Mouse (Mus musculus) kidney, postnatal 0 days (tissue): Measurements from ENCODE around the gene BC030499. TPM values are rescaled to one million over a fixed set of nuclear protein-coding genes. Genes with fewer than 3 reads are reported as not detected.

Experiments
- ATAC-seq: fragments of 200-750 bp; cut with Nextera tagmentation; replicated peaks from 2 replicates; pipeline ENCODE4 v1.8.0; 2017; ENCODE audit warnings: low read depth, moderate number of reproducible peaks, moderate TSS enrichment, moderate library complexity; ENCODE audit not compliant: low FRiP score
- DNase-seq: peaks from one replicate; pipeline ENCODE4 v3.0.0-alpha.2; 2016; ENCODE audit warnings: low spot score
- H3K27ac ChIP-seq: fragments of 300-500 bp; sonication (generic); 2 replicates; pipeline ENCODE4 v1.5.1; 2014; ENCODE audit warnings: mild to moderate bottlenecking
- H3K27me3 ChIP-seq: fragments of 300-500 bp; sonication (generic); 2 replicates; pipeline ENCODE4 v1.6.1; 2014; ENCODE audit warnings: low read length, mixed read lengths; ENCODE audit not compliant: insufficient read depth
- H3K36me3 ChIP-seq: fragments of 300-500 bp; sonication (generic); 2 replicates; pipeline ENCODE4 v1.6.1; 2014; ENCODE audit warnings: low read length, mixed read lengths; ENCODE audit not compliant: insufficient read depth
- H3K4me1 ChIP-seq: fragments of 300-500 bp; sonication (generic); replicated peaks from 2 replicates; pipeline ENCODE4 v1.6.1; 2014; ENCODE audit warnings: antibody characterized with exemption, low read length, mixed read lengths; ENCODE audit not compliant: insufficient read depth
- H3K4me2 ChIP-seq: fragments of 300-500 bp; sonication (generic); 2 replicates; pipeline ENCODE4 v1.6.1; 2014; ENCODE audit warnings: mild to moderate bottlenecking, low read length, moderate library complexity, mixed read lengths
- H3K4me3 ChIP-seq: fragments of 300-500 bp; sonication (generic); replicated peaks from 2 replicates; pipeline ENCODE4 v1.5.1; 2014; ENCODE audit warnings: low read depth, low read length
- H3K9ac ChIP-seq: fragments of 300-500 bp; sonication (generic); 2 replicates; pipeline ENCODE4 v1.6.1; 2014; ENCODE audit warnings: low read depth, low read length
- H3K9me3 ChIP-seq: fragments of 300-500 bp; sonication (generic); replicated peaks from 2 replicates; pipeline ENCODE4 v1.6.1; 2016; ENCODE audit warnings: low read length, inconsistent platforms, mixed read lengths
- CTCF ChIP-seq: IDR thresholded peaks from 2 replicates; pipeline ENCODE4 v1.5.1; 2016; ENCODE audit warnings: antibody characterized with exemption, low read depth, mild to moderate bottlenecking, moderate library complexity
- WGBS: fragments of 180-500 bp; shearing (Covaris S2); extraction: QIAGEN DNeasy Blood & Tissue Kit; methylation state at CpG from one replicate; pipeline ENCODE4 v1.1.7; 2014; 5-methylcytosine and 5-hydroxymethylcytosine counted together
- polyA plus RNA-seq: library from polyadenylated mRNA; unstranded; fragments of >200 nt; fragmentation: Nextera tagmentation; extraction: Ambion mirVana; gene quantifications from 2 replicates; pipeline ENCODE4 v1.2.1, GENCODE M21; 2015

BC030499 gene
- polyA plus RNA-seq, 1 experiment from 2014 or later = not detected

DNA sequence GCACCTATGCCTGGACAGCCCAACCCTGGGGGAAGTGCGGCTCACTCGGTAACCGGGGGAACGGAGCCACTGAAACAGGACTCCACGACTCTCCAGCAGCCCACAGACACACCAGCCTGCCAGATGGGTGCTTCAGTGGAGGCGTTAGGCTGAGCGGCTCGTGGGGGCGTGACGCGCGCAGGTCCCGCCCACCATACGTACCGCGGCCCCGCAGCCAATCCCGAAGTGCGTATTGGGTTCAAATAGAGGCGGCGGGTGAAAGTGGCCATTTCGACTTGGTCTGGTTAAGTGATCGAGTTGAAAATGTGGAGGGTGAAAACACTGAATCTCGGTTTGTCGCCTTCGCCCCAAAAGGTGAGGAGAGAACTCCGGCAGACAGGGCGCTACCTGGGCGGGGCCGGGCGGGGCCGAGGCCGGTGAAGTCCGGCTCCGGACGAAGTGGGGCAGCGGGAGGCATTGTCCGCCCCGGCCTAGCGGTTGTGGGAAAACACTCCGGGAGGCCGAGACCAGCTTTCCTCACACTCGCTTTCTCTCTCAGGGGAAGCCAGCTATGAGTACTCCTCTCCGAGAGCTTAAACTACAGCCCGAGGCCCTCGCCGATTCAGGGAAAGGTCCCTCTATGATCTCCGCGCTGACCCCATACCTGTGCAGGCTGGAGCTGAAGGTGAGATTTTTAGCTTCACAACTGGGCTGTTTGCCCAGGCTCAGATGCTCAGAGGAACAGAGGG lies 10.9 kb downstream of the BC030499 start, which contains the start of gene Spag5:
Gene Spag5, plus strand, starts transcription at position 173 of the 728 bp plus-strand sequence.
- H3K4me3 ChIP-seq = peak within 1 kb of the TSS; percentile 75
- ATAC-seq = peak; percentile 97
- H3K36me3 ChIP-seq = peaks cover under 1% of the 10 kb centered on the region; the same call in 1 of the 2 replicates
- DNase-seq = peak; percentile 96
- H3K9ac ChIP-seq = peak within 1 kb of the TSS; percentile 73
- no peaks in the 10 kb centered on the region for H3K4me1 ChIP-seq
- H3K27ac ChIP-seq = peak within 1 kb of the TSS; percentile 54; the same call in 1 of the 2 replicates
- no peak for TF ChIP-seq CTCF
- H3K27me3 ChIP-seq = no peaks in the 10 kb centered on the region
- no peaks in the 10 kb centered on the region for H3K9me3 ChIP-seq
- peak within 1 kb of the TSS; percentile 90 for H3K4me2 ChIP-seq
- WGBS = under 1% methylated on average over 49 of the region's 49 CpGs

GRCm38 (mm10) chr11:78305272-78305671 lies 14.6 kb downstream of the BC030499 start:
- Histone ChIP-seq H3K36me3 (peaks cover 3% of the 10 kb centered on the region; the same call in 1 of the 2 replicates), H3K4me3 (no peak overlapping the region), H3K9me3 (no peaks in the 10 kb centered on the region), H3K27ac (no peak overlapping the region), H3K27me3 (no peaks in the 10 kb centered on the region), H3K9ac (no peak overlapping the region), H3K4me2 (no peak overlapping the region), H3K4me1 (no peaks in the 10 kb centered on the region)
- no peak for DNase-seq
- TF ChIP-seq CTCF = no peak
- no peak for ATAC-seq
- WGBS = 88% methylated on average over 4 of the region's 4 CpGs

DNA sequence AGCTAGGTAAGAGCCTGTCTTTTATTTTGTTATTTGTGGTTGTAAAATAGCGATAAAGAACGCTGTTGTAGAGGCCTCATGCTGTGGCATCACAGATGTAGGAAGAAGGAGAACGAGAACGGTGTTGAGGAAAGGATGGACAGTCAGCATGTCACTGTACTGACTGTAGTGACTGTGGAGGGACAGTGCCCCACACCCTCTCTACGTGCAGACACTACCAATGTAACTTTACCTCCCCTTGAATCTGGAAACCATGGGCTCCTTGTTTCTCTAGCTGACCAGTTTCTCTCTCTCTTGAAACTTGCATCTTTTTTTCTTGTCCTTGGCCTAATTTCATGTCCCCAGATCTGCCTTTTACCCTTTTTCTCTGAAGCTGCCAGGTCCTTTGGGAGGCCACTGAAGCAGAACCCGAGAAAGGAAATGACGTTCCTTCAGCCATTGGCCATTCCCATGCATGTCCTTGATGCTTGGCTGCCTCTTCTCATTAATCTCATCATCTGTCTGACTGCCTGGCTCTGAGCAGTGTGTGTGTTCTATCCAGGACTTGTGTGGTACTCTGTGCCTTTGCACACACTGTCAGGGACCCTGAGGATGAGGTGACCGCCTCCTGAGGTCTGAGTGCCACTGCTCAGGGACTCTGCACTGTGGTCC lies 20.3 kb downstream of the BC030499 start:
- no peak overlapping the region for H3K4me3 ChIP-seq
- no peaks in the 10 kb centered on the region for H3K4me1 ChIP-seq
- no peak overlapping the region for H3K27ac ChIP-seq
- TF ChIP-seq CTCF = no peak
- peaks cover 18% of the 10 kb centered on the region for H3K36me3 ChIP-seq
- no peaks in the 10 kb centered on the region for H3K27me3 ChIP-seq
- no peak overlapping the region for H3K4me2 ChIP-seq
- no peaks in the 10 kb centered on the region for H3K9me3 ChIP-seq
- 69% methylated on average over 8 of the region's 8 CpGs for WGBS
- DNase-seq (peak; percentile 19), ATAC-seq (peak; percentile 46; the same call in 1 of the 2 replicates)
- H3K9ac ChIP-seq = no peak overlapping the region

GRCm38 (mm10) chr11:78313662-78314061 lies 23.0 kb downstream of the BC030499 start:
- TF ChIP-seq CTCF = no peak
- WGBS = 80% methylated on average over 2 of the region's 2 CpGs
- H3K9ac ChIP-seq = no peak overlapping the region
- H3K4me1 ChIP-seq = no peaks in the 10 kb centered on the region
- no peaks in the 10 kb centered on the region for H3K27me3 ChIP-seq
- no peak overlapping the region for H3K4me3 ChIP-seq
- no peak for DNase-seq
- no peak overlapping the region for H3K27ac ChIP-seq
- no peaks in the 10 kb centered on the region for H3K9me3 ChIP-seq
- no peak for ATAC-seq
- H3K36me3 ChIP-seq = peaks cover 25% of the 10 kb centered on the region
- no peak overlapping the region for H3K4me2 ChIP-seq

- Histone ChIP-seq H3K4me2 (no peak overlapping the region), H3K9me3 (no peaks in the 10 kb centered on the region), H3K27me3 (no peaks in the 10 kb centered on the region), H3K4me3 (no peak overlapping the region), H3K4me1 (0 out of 2 replicates have a peak, but pooled peaks cover 3% of the 10 kb centered on the region), H3K9ac (no peak overlapping the region), H3K36me3 (peaks cover 25% of the 10 kb centered on the region), H3K27ac (no peak overlapping the region)
- 84% methylated on average over 2 of the region's 2 CpGs for WGBS
- no peak for TF ChIP-seq CTCF
- DNase-seq = no peak
- no peak for ATAC-seq
Measured at GRCm38 (mm10) chr11:78318411-78318810, 27.8 kb downstream of the BC030499 start.

DNA sequence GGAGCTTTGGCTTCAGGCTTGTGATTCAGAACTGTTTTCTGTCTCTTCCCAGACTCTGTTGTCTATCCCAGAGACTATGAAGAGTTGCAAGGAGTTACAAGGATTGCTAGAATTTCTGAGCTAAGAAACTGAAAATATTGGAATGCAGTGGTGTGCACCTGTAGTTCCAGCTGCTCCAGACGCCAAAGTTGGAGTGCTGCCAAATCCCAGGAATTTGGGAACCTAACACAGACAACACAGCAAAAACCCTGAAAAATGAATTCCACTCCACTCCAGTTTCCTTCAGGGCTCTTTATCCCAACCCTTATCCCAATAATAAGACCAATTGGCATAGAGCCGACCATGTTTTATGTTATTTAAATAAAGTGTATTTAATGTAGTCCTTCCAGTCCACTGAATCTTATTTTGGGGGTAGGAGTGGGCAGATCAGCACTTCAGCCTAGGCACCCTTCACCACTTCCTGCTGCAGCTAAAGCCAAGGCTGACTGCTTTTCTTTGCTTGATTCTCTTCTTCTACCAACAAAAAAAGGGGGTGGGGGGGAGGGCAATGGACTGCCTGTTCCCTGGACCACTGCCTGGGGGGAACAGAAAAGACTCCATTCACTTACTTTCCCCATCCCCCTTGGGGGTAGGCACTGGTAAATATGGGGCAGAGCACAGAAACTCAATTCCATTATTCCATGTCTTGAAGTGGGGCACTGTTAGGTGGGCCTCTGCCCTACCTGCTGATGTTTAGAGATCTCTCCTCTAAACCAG lies 31.6 kb downstream of the BC030499 start:
- peak overlapping the region; percentile 41; the same call in 1 of the 2 replicates for H3K4me2 ChIP-seq
- no peak overlapping the region for H3K27ac ChIP-seq
- H3K4me1 ChIP-seq = 0 out of 2 replicates have a peak, but pooled peaks cover 3% of the 10 kb centered on the region
- H3K4me3 ChIP-seq = no peak overlapping the region
- ATAC-seq (no peak), DNase-seq (no peak)
- H3K36me3 ChIP-seq = peaks cover 16% of the 10 kb centered on the region
- H3K9me3 ChIP-seq = no peaks in the 10 kb centered on the region
- TF ChIP-seq CTCF = no peak
- no peaks in the 10 kb centered on the region for H3K27me3 ChIP-seq
- no peak overlapping the region for H3K9ac ChIP-seq
- 53% methylated on average over 2 of the region's 2 CpGs for WGBS
